Mouse (Mus musculus) urinary bladder, postnatal 25 days (tissue): ENCODE results near the gene Crispld2.
A peak's percentile ranks its signal among the peaks of the same experiment; 100 is the strongest.

Experiments
- DNase-seq: peaks from one replicate; pipeline ENCODE4 v3.0.0; 2022; ENCODE audit warnings: low spot score

Gene Crispld2

GRCm38 (mm10) chr8:119992249-119992648 is at the start of gene Crispld2:
Crispld2 (plus strand) TSS chr8:119992438.
- peak; percentile 70 for DNase-seq

GRCm38 (mm10) chr8:119943616-119944015 is 48.6 kb upstream of the Crispld2 start:
- no peak for DNase-seq

- peak; percentile 68 for DNase-seq
Measured at GRCm38 (mm10) chr8:119944096-119944811, 48.0 kb upstream of the Crispld2 start.

GRCm38 (mm10) chr8:119946326-119946865 is 45.8 kb upstream of the Crispld2 start:
- DNase-seq = no peak

GRCm38 (mm10) chr8:119947653-119948052 is 44.6 kb upstream of the Crispld2 start:
- DNase-seq = no peak

GRCm38 (mm10) chr8:119948340-119948739 is 43.9 kb upstream of the Crispld2 start:
- DNase-seq = no peak

- DNase-seq = no peak
Measured at GRCm38 (mm10) chr8:119952282-119952681, 40.0 kb upstream of the Crispld2 start.

GRCm38 (mm10) chr8:119952747-119953146 is 39.5 kb upstream of the Crispld2 start:
- DNase-seq = no peak

GRCm38 (mm10) chr8:119955333-119955732 is 36.9 kb upstream of the Crispld2 start:
- no peak for DNase-seq

GRCm38 (mm10) chr8:119958076-119958475 is 34.2 kb upstream of the Crispld2 start:
- DNase-seq = no peak

GRCm38 (mm10) chr8:119960531-119961104 is 31.6 kb upstream of the Crispld2 start:
- DNase-seq = peak; percentile 21

GRCm38 (mm10) chr8:119964859-119965258 is 27.4 kb upstream of the Crispld2 start:
- no peak for DNase-seq

GRCm38 (mm10) chr8:119967435-119967834 is 24.8 kb upstream of the Crispld2 start:
- DNase-seq = no peak

GRCm38 (mm10) chr8:119970169-119970568 is 22.1 kb upstream of the Crispld2 start:
- DNase-seq = no peak

GRCm38 (mm10) chr8:119972558-119972957 is 19.7 kb upstream of the Crispld2 start:
- no peak for DNase-seq

- DNase-seq = no peak
Measured at GRCm38 (mm10) chr8:119978770-119979381, 13.4 kb upstream of the Crispld2 start.

GRCm38 (mm10) chr8:119981253-119981652 is 11.0 kb upstream of the Crispld2 start:
- no peak for DNase-seq

- no peak for DNase-seq
Measured at GRCm38 (mm10) chr8:119984085-119984484, 8.2 kb upstream of the Crispld2 start.

- DNase-seq = no peak
Measured at GRCm38 (mm10) chr8:119986174-119986573, 6.1 kb upstream of the Crispld2 start.

GRCm38 (mm10) chr8:119988087-119988486 is 4.2 kb upstream of the Crispld2 start:
- no peak for DNase-seq

- DNase-seq = no peak
Measured at GRCm38 (mm10) chr8:119994114-119994513, 1.9 kb downstream of the Crispld2 start.

- DNase-seq = no peak
Measured at GRCm38 (mm10) chr8:119994556-119994955, 2.3 kb downstream of the Crispld2 start.

GRCm38 (mm10) chr8:119997266-119997665 is 5.0 kb downstream of the Crispld2 start:
- DNase-seq = no peak
